Mouse (Mus musculus) cerebellum, adult 2 months (tissue): ENCODE data around the gene Erv3.

Source experiments
- CTCF ChIP-seq: fragments of 200-500 bp; IDR thresholded peaks from 2 replicates; pipeline ENCODE4 v1.5.1; 2011; ENCODE audit warnings: low read depth, mild to moderate bottlenecking, control low read depth, low read length, moderate library complexity, borderline replicate concordance; ENCODE audit not compliant: insufficient read depth
- POLR2A ChIP-seq: fragments of 200-500 bp; IDR thresholded peaks from 2 replicates; pipeline ENCODE4 v1.6.1; 2011; ENCODE audit warnings: low read length, control low read depth, borderline replicate concordance; ENCODE audit not compliant: insufficient read depth

- no peak for TF ChIP-seq CTCF
- no peak for TF ChIP-seq POLR2A
These were observed 34.0 kb downstream of the Erv3 start for GRCm38 (mm10) chr2:131825498-131825897.
